Mouse (Mus musculus) embryo, embryonic 10 days (tissue): ENCODE data around the gene Gm20906.
"Not testable (repeated sequence)": the region's sequence is repeated elsewhere in the genome, so short reads cannot be mapped to it uniquely, and the experiment has no call there.

Source experiments
- DNase-seq: peaks from one replicate; pipeline ENCODE4 v3.0.0-alpha.2; 2015; ENCODE audit warnings: low spot score

The Gm20906 gene

GRCm38 (mm10) chrY:87550666-87551065 lies at the start of gene Gm20906:
Gene Gm20906 (plus strand): TSS chrY:87550966.
- DNase-seq, result not testable (repeated sequence)
